Mouse (Mus musculus) kidney, postnatal 0 days (tissue): ENCODE results near the gene Rell1. TPM values are rescaled to one million over a fixed set of nuclear protein-coding genes. Genes with fewer than 3 reads are reported as not detected.

Source experiments
- ATAC-seq: fragments of 200-750 bp; cut with Nextera tagmentation; replicated peaks from 2 replicates; pipeline ENCODE4 v1.8.0; 2017; ENCODE audit warnings: low read depth, moderate number of reproducible peaks, moderate TSS enrichment, moderate library complexity; ENCODE audit not compliant: low FRiP score
- DNase-seq: peaks from one replicate; pipeline ENCODE4 v3.0.0-alpha.2; 2016; ENCODE audit warnings: low spot score
- H3K27ac ChIP-seq: fragments of 300-500 bp; sonication (generic); 2 replicates; pipeline ENCODE4 v1.5.1; 2014; ENCODE audit warnings: mild to moderate bottlenecking
- H3K27me3 ChIP-seq: fragments of 300-500 bp; sonication (generic); 2 replicates; pipeline ENCODE4 v1.6.1; 2014; ENCODE audit warnings: low read length, mixed read lengths; ENCODE audit not compliant: insufficient read depth
- H3K36me3 ChIP-seq: fragments of 300-500 bp; sonication (generic); 2 replicates; pipeline ENCODE4 v1.6.1; 2014; ENCODE audit warnings: low read length, mixed read lengths; ENCODE audit not compliant: insufficient read depth
- H3K4me1 ChIP-seq: fragments of 300-500 bp; sonication (generic); replicated peaks from 2 replicates; pipeline ENCODE4 v1.6.1; 2014; ENCODE audit warnings: antibody characterized with exemption, low read length, mixed read lengths; ENCODE audit not compliant: insufficient read depth
- H3K4me2 ChIP-seq: fragments of 300-500 bp; sonication (generic); 2 replicates; pipeline ENCODE4 v1.6.1; 2014; ENCODE audit warnings: mild to moderate bottlenecking, low read length, moderate library complexity, mixed read lengths
- H3K4me3 ChIP-seq: fragments of 300-500 bp; sonication (generic); replicated peaks from 2 replicates; pipeline ENCODE4 v1.5.1; 2014; ENCODE audit warnings: low read depth, low read length
- H3K9ac ChIP-seq: fragments of 300-500 bp; sonication (generic); 2 replicates; pipeline ENCODE4 v1.6.1; 2014; ENCODE audit warnings: low read depth, low read length
- H3K9me3 ChIP-seq: fragments of 300-500 bp; sonication (generic); replicated peaks from 2 replicates; pipeline ENCODE4 v1.6.1; 2016; ENCODE audit warnings: low read length, inconsistent platforms, mixed read lengths
- CTCF ChIP-seq: IDR thresholded peaks from 2 replicates; pipeline ENCODE4 v1.5.1; 2016; ENCODE audit warnings: antibody characterized with exemption, low read depth, mild to moderate bottlenecking, moderate library complexity
- WGBS: fragments of 180-500 bp; shearing (Covaris S2); extraction: QIAGEN DNeasy Blood & Tissue Kit; methylation state at CpG from one replicate; pipeline ENCODE4 v1.1.7; 2014; 5-methylcytosine and 5-hydroxymethylcytosine counted together
- polyA plus RNA-seq: library from polyadenylated mRNA; unstranded; fragments of >200 nt; fragmentation: Nextera tagmentation; extraction: Ambion mirVana; gene quantifications from 2 replicates; pipeline ENCODE4 v1.2.1, GENCODE M21; 2015

Rell1 gene
- 25.5 and 27.7 TPM in 2 replicates for polyA plus RNA-seq

- H3K27ac ChIP-seq, result peak within 1 kb of the TSS; percentile 82
- no peaks in the 10 kb centered on the region for H3K36me3 ChIP-seq
- H3K4me1 ChIP-seq, result peaks cover 26% of the 10 kb centered on the region; the same call in 1 of the 2 replicates
- under 1% methylated on average over 67 of the region's 85 CpGs for WGBS
- H3K4me2 ChIP-seq, result peak within 1 kb of the TSS; percentile 78
- peak; percentile 98 for ATAC-seq
- TF ChIP-seq CTCF, result peak; percentile 33; the same call in 1 of the 2 replicates
- peak within 1 kb of the TSS; percentile 77 for H3K9ac ChIP-seq
- peak within 1 kb of the TSS; percentile 84 for H3K4me3 ChIP-seq
- DNase-seq, result peak; percentile 98
- H3K27me3 ChIP-seq, result no peaks in the 10 kb centered on the region
- no peaks in the 10 kb centered on the region for H3K9me3 ChIP-seq
Observed at GRCm38 (mm10) chr5:63968443-63969415, at the start of gene Rell1. TSS of gene Rell1 (minus strand) at chr5:63968897.

DNA sequence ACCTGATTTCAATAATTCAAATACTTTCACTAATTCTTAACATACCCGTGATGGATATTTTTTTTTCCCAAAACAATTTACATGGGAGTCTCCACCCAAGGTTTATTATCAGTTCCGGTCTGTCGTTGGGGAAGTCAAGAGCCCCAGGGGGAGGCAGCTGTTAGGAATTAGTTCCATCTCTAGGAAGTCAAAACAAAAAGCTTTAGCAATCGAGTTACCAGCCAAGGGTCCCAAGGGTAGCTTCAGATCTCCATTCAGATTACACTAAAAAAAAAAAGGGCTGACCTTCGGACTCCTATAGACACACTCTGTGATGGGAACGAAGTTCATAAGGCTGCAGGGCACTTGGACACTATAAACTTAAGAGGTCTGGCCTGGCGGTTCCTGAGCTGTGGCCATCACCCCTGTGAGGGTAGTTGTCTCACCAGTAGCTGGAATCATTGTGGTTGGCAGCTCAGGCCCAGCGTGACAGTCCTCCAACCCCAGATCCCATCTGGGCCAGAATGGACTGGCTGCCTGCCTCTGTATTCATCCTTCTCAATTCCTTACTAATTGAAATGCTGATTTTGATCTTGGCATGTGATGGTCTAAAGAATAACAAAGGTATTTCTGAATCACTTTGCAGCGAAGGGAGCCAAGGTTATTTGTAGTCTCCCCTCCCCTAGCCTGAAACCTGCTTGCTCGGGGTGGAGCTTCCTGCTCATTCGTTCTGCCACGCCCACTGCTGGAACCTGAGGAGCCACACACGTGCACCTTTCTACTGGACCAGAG is 44.1 kb upstream of the Rell1 start:
- H3K4me3 ChIP-seq, result no peak overlapping the region
- no peak overlapping the region for H3K4me2 ChIP-seq
- H3K9ac ChIP-seq, result no peak overlapping the region
- no peak for DNase-seq
- 76% methylated on average over 12 of the region's 13 CpGs for WGBS
- no peak for TF ChIP-seq CTCF
- ATAC-seq, result no peak
- no peaks in the 10 kb centered on the region for H3K4me1 ChIP-seq
- no peaks in the 10 kb centered on the region for H3K36me3 ChIP-seq
- H3K27me3 ChIP-seq, result no peaks in the 10 kb centered on the region
- no peaks in the 10 kb centered on the region for H3K9me3 ChIP-seq
- no peak overlapping the region for H3K27ac ChIP-seq

GRCm38 (mm10) chr5:64006548-64006947 is 37.9 kb upstream of the Rell1 start:
- Histone ChIP-seq H3K9ac (no peak overlapping the region), H3K9me3 (no peaks in the 10 kb centered on the region), H3K27me3 (no peaks in the 10 kb centered on the region), H3K4me1 (no peaks in the 10 kb centered on the region), H3K36me3 (no peaks in the 10 kb centered on the region), H3K27ac (no peak overlapping the region), H3K4me3 (no peak overlapping the region), H3K4me2 (no peak overlapping the region)
- ATAC-seq (no peak), DNase-seq (no peak)
- WGBS, result 77% methylated on average over 4 of the region's 4 CpGs
- TF ChIP-seq CTCF, result no peak

- WGBS, result 84% methylated on average over 8 of the region's 8 CpGs
- no peak for ATAC-seq
- Histone ChIP-seq H3K27me3 (no peaks in the 10 kb centered on the region), H3K36me3 (no peaks in the 10 kb centered on the region), H3K9ac (no peak overlapping the region), H3K9me3 (no peaks in the 10 kb centered on the region), H3K4me2 (no peak overlapping the region), H3K4me1 (no peaks in the 10 kb centered on the region), H3K4me3 (no peak overlapping the region), H3K27ac (no peak overlapping the region)
- DNase-seq, result no peak
- no peak for TF ChIP-seq CTCF
Observed at GRCm38 (mm10) chr5:64003302-64003701, 34.6 kb upstream of the Rell1 start.

DNA sequence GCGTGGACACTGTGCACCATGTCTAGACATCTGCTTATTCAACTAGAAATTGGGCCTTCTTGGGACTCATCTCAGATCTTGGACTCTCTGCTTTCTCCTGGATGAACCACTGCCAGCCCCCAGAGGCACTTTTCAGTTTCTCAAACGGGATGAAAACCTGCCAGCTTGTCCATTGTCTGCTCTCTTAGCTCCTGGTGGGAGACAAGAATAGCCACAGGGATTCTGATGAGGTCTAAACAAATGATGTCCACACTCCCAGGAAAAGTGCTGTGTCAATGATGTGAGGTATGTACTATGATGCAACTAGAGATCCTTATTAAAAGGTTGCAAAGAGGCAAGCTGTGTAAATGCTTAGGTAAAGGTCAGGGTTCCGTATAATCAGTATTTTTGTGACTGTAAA is 25.2 kb upstream of the Rell1 start:
- no peak for DNase-seq
- no peak for ATAC-seq
- WGBS, result 71% methylated on average over 3 of the region's 3 CpGs
- H3K4me1 ChIP-seq, result no peaks in the 10 kb centered on the region
- no peaks in the 10 kb centered on the region for H3K27me3 ChIP-seq
- H3K36me3 ChIP-seq, result no peaks in the 10 kb centered on the region
- no peak overlapping the region for H3K4me2 ChIP-seq
- H3K4me3 ChIP-seq, result no peak overlapping the region
- no peaks in the 10 kb centered on the region for H3K9me3 ChIP-seq
- no peak overlapping the region for H3K9ac ChIP-seq
- TF ChIP-seq CTCF, result no peak
- no peak overlapping the region for H3K27ac ChIP-seq

- no peak for TF ChIP-seq CTCF
Observed at GRCm38 (mm10) chr5:63990675-63991074, 22.0 kb upstream of the Rell1 start.

More at GRCm38 (mm10) chr5:63990675-63991074, 22.0 kb upstream of the Rell1 start:
- no peak overlapping the region for H3K27ac ChIP-seq
- ATAC-seq (no peak), DNase-seq (no peak)
- H3K9ac ChIP-seq, result no peak overlapping the region
- H3K4me2 ChIP-seq, result no peak overlapping the region
- no peaks in the 10 kb centered on the region for H3K9me3 ChIP-seq
- 93% methylated on average over 3 of the region's 3 CpGs for WGBS
- H3K27me3 ChIP-seq, result no peaks in the 10 kb centered on the region
- no peak overlapping the region for H3K4me3 ChIP-seq
- H3K4me1 ChIP-seq, result no peaks in the 10 kb centered on the region
- H3K36me3 ChIP-seq, result no peaks in the 10 kb centered on the region
